Mouse (Mus musculus): ENCODE data around the gene Mrto4. TPM values are rescaled to one million over a fixed set of nuclear protein-coding genes. Genes with fewer than 3 reads are reported as not detected.

Mrto4 gene
- polyA plus RNA-seq, 1 experiment from 2014 or later, result 139 TPM

DNA sequence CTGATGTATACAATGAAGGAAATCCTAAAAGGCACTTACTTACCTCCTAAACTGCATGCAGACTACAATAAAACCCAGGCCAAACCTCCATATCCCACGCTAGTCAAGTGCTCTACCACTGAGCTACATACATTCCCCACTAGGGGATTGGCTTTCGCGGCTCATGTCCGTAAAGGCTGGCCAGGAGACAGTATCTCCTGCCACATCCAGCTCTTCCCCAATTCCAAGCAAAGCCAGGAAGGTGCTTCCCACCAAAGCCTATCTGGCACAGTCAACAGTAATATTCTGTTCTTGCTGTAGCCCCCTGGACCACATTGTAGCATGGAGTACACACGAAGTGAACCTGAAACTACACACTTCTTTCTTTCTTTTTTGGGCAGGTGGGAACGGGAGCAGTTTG, 42.7 kb downstream of the Mrto4 start:
- Histone ChIP-seq H3K36me3 (peaks cover 34% of the 10 kb centered on the region), H3K4me2 (peak overlapping the region; percentile 96), H3K9me3 (no peaks in the 10 kb centered on the region), H3K4me1 (replicated peaks) (peaks cover 20% of the 10 kb centered on the region), H3K4me3 (replicated peaks) (peak overlapping the region; percentile 93), H3K27me3 (no peaks in the 10 kb centered on the region), H3K27ac (no peak overlapping the region), H3K9ac (replicated peaks) (peak overlapping the region; percentile 97)
- ATAC-seq (ENCODE audit: insufficient number of reproducible peaks, insufficient read depth, low FRiP score, low TSS enrichment, low read depth), result no peak
- 15% methylated on average over 6 of the region's 6 CpGs for WGBS

DNA sequence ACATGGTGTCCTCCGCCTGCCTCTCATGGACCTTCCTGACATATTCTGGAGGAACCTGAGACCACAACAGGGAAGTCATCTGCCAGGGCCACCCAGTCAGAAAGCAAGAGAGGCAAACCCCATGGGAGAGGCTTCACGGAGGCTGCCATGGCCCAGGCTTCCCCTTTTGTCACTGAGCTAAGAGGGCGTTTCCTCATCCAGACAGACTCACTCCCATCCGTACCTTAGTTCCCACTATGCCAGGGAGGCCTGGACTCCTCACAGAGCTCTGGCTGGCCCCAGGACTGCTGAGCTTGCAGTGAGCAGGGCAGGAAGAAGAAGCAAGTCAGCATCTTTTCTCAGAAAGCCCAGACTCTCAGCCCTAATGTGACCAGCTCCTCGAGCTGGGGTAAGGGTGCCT, 44.5 kb downstream of the Mrto4 start:
- Histone ChIP-seq H3K36me3 (peaks cover 28% of the 10 kb centered on the region), H3K27me3 (no peaks in the 10 kb centered on the region), H3K4me1 (replicated peaks) (peaks cover 20% of the 10 kb centered on the region), H3K4me2 (no peak overlapping the region), H3K4me3 (replicated peaks) (no peak overlapping the region), H3K9ac (replicated peaks) (no peak overlapping the region), H3K27ac (no peak overlapping the region), H3K9me3 (no peaks in the 10 kb centered on the region)
- WGBS, result 83% methylated on average over 5 of the region's 5 CpGs
- ATAC-seq (ENCODE audit: insufficient number of reproducible peaks, insufficient read depth, low FRiP score, low TSS enrichment, low read depth), result no peak

DNA sequence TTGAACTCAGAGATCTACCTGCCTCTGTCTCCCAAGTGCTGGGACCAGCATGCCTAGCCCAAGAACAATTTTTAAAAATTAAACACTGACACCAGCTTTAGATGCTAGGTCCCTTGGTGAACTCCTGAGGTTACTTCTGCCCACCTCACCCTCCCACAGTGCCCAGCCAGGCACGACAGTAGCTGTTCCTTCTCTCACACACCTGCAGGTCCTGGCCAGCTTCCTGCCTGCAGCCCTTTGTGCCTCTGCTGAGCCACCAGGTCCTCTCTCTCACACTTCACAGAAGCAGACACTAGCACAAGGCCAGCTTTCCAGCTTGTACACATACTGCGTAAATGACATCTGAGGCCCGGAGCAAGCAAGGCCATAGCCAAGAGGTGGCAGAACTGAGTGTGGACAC, 46.9 kb downstream of the Mrto4 start:
- 92% methylated on average over 3 of the region's 3 CpGs for WGBS
- Histone ChIP-seq H3K36me3 (peaks cover 51% of the 10 kb centered on the region), H3K9ac (replicated peaks) (no peak overlapping the region), H3K4me2 (no peak overlapping the region), H3K4me1 (replicated peaks) (peaks cover 9% of the 10 kb centered on the region), H3K4me3 (replicated peaks) (no peak overlapping the region), H3K9me3 (no peaks in the 10 kb centered on the region), H3K27ac (no peak overlapping the region), H3K27me3 (no peaks in the 10 kb centered on the region)
- no peak for ATAC-seq (ENCODE audit: insufficient number of reproducible peaks, insufficient read depth, low FRiP score, low TSS enrichment, low read depth)

DNA sequence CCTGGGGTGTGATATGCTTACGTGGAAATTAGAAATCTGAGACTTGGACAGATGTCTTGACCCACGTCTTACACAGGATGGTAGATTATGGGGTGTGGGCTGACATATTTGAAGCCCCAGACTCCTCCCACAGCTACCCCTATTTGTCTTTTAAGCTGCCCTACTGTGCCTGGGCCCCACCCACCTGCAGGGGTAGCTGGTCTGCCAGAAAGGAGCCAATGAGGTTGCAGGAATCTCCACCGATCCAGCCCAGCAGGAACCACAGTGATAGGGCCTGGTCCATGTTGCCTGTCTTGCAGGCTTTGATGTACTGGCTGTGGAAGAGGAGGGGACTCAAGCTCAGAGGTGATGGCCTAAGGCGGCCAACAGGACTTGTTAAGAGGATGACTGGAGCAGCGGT, 50.1 kb downstream of the Mrto4 start:
- Histone ChIP-seq H3K4me3 (replicated peaks) (no peak overlapping the region), H3K9ac (replicated peaks) (no peak overlapping the region), H3K36me3 (peaks cover 77% of the 10 kb centered on the region), H3K9me3 (no peaks in the 10 kb centered on the region), H3K27ac (no peak overlapping the region), H3K4me1 (replicated peaks) (no peaks in the 10 kb centered on the region), H3K4me2 (no peak overlapping the region), H3K27me3 (no peaks in the 10 kb centered on the region)
- ATAC-seq (ENCODE audit: insufficient number of reproducible peaks, insufficient read depth, low FRiP score, low TSS enrichment, low read depth), result no peak
- WGBS, result 41% methylated on average over 5 of the region's 5 CpGs

DNA sequence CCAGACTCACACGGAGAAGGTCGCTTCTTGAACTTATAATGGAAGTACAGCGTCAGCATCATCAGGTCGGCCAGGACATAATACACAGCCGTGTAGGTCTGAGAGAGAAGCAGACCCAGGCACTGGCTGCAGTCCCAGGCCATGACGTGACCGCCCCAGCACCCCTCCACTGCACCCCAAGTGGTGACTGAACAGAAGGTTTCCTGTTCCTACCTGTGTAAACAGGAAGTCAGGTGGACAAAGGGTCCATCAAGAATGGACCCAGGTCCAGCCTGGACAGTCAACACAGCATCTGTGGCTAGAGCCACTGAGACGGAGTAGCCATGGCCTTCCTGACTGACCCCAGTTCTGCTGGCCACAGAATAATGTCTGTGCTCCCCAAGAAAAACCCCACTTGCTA, 50.6 kb downstream of the Mrto4 start:
- 87% methylated on average over 8 of the region's 8 CpGs for WGBS
- Histone ChIP-seq H3K27me3 (no peaks in the 10 kb centered on the region), H3K4me1 (replicated peaks) (peaks cover 3% of the 10 kb centered on the region), H3K9ac (replicated peaks) (no peak overlapping the region), H3K4me2 (no peak overlapping the region), H3K27ac (no peak overlapping the region), H3K36me3 (peaks cover 74% of the 10 kb centered on the region), H3K4me3 (replicated peaks) (no peak overlapping the region), H3K9me3 (no peaks in the 10 kb centered on the region)
- ATAC-seq (ENCODE audit: insufficient number of reproducible peaks, insufficient read depth, low FRiP score, low TSS enrichment, low read depth), result no peak

DNA sequence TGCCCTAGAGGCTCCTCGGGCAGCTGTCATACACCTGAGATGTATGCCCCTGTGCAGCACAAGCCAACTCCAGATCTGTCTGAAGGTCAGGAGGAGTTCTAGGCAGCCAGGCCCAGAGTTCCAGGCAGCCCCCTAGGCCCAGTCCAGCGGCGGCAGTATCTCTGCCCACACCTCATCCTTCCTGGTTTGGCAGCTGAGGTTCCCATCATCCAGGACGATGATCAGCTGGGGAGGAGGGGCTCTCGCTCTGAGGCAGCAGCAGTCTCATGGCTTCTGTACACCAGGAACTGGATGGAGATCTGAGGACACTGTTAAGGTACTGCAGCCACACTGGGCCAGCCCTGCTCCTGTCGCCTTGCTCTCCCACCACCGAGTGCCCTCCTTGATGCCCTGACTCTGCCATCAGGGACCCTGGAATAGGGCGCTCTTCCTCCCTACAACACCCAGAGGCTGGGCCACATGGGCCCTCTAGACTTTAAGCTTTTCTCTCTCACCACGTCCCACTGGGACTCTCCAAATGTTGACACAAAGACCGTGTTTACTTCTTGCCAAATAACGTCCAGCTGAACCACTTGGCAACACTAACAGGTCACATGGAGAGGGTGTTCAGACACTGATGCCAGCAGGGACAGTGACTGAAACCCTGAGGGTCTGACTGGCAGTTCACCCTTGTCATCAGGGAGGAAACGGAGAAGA, 53.6 kb downstream of the Mrto4 start:
- H3K9ac ChIP-seq (replicated peaks), result no peak overlapping the region
- no peak overlapping the region for H3K4me3 ChIP-seq (replicated peaks)
- 82% methylated on average over 12 of the region's 12 CpGs for WGBS
- no peak for ATAC-seq (ENCODE audit: insufficient number of reproducible peaks, insufficient read depth, low FRiP score, low TSS enrichment, low read depth)
- no peak overlapping the region for H3K27ac ChIP-seq
- H3K27me3 ChIP-seq, result no peaks in the 10 kb centered on the region
- H3K36me3 ChIP-seq, result peaks cover 53% of the 10 kb centered on the region
- no peaks in the 10 kb centered on the region for H3K9me3 ChIP-seq
- H3K4me1 ChIP-seq (replicated peaks), result peaks cover 7% of the 10 kb centered on the region
- no peak overlapping the region for H3K4me2 ChIP-seq

DNA sequence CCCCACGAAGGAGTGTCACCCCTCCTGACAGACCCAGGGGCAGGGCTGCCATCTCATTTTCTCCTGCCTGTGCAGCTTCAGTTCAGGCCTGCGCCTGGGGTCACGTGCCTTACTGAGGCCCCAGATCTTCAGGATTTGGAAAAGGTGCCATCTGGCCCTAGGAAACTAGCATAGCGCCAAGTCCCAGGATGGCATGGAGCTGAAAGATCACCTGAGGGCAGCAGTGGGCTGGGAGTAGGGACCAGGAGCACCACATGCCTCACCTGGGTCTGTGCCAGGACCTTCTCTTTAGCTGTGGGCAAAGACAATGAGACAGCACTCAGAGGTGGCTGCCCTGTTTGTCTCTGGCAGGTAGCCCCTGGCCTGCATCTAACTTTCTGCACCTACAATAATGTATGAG, 54.8 kb downstream of the Mrto4 start:
- no peaks in the 10 kb centered on the region for H3K27me3 ChIP-seq
- H3K9ac ChIP-seq (replicated peaks), result no peak overlapping the region
- H3K4me1 ChIP-seq (replicated peaks), result peaks cover 7% of the 10 kb centered on the region
- no peak overlapping the region for H3K4me3 ChIP-seq (replicated peaks)
- no peaks in the 10 kb centered on the region for H3K9me3 ChIP-seq
- H3K27ac ChIP-seq, result no peak overlapping the region
- WGBS, result 83% methylated on average over 4 of the region's 4 CpGs
- ATAC-seq (ENCODE audit: insufficient number of reproducible peaks, insufficient read depth, low FRiP score, low TSS enrichment, low read depth), result no peak
- peaks cover 49% of the 10 kb centered on the region for H3K36me3 ChIP-seq
- H3K4me2 ChIP-seq, result no peak overlapping the region

Small RNA genes lying within 50 kb of the gene (microRNA-seq; reads per million reads assigned to microRNA genes)
- gene Gm24245 (3.0 reads per million, percentile 8 among the genes with 10 or more reads in this experiment), gene Gm25732 (1.6 reads per million)

Other genes starting within 250 kb of the Mrto4 start
- gene Minos1, start 221.5 kb downstream of the Mrto4 start, polyA plus RNA-seq (2016; fragmentation: Nextera tagmentation; extraction: Ambion mirVana), result 476 and 492 TPM in 2 replicates
- gene Capzb, start 159.7 kb downstream of the Mrto4 start, polyA plus RNA-seq (2016; fragmentation: Nextera tagmentation; extraction: Ambion mirVana), result 386 and 390 TPM in 2 replicates
- gene Pqlc2, start 41.9 kb downstream of the Mrto4 start, polyA plus RNA-seq (2016; fragmentation: Nextera tagmentation; extraction: Ambion mirVana), result 15.3 and 16.1 TPM in 2 replicates
- 146 and 150 TPM in 2 replicates for gene Akr7a5, start 41.8 kb downstream of the Mrto4 start, polyA plus RNA-seq (2016; fragmentation: Nextera tagmentation; extraction: Ambion mirVana)
- gene Emc1, start within 50 bp of the Mrto4 start, polyA plus RNA-seq (2016; fragmentation: Nextera tagmentation; extraction: Ambion mirVana), result 29.4 and 30.5 TPM in 2 replicates
- gene Ubr4, start within 50 bp of the Mrto4 start, polyA plus RNA-seq (2016; fragmentation: Nextera tagmentation; extraction: Ambion mirVana), result 68.6 and 70.6 TPM in 2 replicates
- gene Iffo2, start 178.0 kb upstream of the Mrto4 start, polyA plus RNA-seq (2016; fragmentation: Nextera tagmentation; extraction: Ambion mirVana), result 4.1 and 5.9 TPM in 2 replicates

Measured in limb, embryonic 12.5 days (tissue).